Mouse (Mus musculus) frontal cortex, postnatal 25 days (tissue): ENCODE data around the gene Camsap3.

Experiments used
- DNase-seq, 2 experiments: peaks; one replicate each; pipeline ENCODE4 v3.0.0; 2022; ENCODE audit warnings: low spot score in 2 of 2

The Camsap3 gene

DNA sequence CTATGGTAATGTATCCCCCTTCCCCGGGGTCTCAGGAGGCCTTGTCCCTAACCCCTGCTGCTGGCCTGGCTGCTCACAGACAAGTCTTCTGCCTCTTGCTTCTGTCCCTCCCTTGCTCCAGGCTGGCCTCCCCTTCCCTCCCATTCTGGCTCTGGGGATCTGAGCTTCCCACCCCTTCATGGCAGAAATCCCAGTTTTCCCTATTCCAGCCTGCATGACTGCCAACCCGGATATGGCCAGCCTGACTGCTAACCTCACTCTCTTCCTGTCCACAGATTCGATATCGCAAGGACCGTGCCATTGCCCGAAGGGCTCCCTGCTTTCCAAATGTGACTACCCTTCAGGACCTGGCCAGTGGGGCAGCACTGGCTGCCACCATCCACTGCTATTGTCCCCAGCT lies 13.3 kb downstream of the Camsap3 start:
- no peak for DNase-seq

DNA sequence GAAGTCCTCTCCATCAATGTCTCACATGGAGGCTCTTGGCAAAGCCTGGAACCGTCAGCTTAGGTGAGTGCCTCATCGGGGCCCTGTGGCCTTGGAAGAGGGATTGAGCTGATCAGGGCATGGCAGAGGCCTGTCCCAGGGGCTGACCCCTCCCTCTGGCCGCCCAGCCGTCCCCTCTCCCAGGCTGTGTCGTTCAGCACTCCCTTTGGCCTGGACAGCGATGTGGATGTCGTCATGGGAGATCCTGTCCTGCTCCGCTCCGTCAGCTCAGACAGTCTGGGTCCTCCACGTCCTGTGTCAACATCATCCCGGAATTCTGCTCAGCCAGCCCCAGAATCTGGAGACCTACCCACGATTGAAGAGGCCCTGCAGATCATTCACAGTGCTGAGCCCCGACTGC lies 16.3 kb downstream of the Camsap3 start:
- no peak for DNase-seq

DNA sequence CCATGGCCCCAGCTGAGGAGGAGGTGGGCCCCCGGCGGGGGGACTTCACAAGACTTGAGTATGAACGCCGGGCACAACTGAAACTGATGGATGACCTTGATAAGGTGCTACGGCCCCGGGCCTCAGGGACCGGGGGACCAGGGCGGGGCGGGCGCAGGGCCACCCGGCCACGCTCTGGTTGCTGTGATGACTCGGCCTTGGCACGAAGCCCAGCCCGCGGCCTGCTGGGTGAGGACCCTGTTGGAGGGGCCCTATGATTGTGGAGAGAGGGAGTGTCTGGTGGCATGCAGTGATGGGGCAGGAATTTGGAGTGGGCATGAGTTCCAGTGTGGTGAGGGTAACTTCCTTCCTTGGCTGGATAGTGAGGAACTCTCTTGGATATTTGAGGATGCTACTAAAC lies 19.5 kb downstream of the Camsap3 start:
- no peak for DNase-seq

DNA sequence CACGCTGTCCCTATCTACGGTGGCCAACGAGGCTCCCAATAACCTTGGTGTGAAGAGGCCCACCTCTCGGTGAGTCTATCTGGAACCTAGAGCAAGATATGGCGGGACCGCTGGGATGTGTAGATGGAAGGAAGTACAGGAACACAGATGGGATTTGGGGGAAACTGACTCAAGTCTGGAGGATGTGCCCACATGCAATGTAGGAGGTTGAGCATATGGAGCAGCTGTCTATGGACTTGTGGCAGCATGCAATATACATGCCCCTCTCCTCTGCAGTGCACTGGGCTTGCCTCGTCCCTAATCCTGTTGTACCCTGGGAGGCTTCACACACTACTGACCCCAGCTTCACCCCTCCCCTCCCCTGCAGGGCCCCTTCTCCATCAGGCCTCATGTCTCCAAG lies 20.7 kb downstream of the Camsap3 start:
- no peak for DNase-seq

DNA sequence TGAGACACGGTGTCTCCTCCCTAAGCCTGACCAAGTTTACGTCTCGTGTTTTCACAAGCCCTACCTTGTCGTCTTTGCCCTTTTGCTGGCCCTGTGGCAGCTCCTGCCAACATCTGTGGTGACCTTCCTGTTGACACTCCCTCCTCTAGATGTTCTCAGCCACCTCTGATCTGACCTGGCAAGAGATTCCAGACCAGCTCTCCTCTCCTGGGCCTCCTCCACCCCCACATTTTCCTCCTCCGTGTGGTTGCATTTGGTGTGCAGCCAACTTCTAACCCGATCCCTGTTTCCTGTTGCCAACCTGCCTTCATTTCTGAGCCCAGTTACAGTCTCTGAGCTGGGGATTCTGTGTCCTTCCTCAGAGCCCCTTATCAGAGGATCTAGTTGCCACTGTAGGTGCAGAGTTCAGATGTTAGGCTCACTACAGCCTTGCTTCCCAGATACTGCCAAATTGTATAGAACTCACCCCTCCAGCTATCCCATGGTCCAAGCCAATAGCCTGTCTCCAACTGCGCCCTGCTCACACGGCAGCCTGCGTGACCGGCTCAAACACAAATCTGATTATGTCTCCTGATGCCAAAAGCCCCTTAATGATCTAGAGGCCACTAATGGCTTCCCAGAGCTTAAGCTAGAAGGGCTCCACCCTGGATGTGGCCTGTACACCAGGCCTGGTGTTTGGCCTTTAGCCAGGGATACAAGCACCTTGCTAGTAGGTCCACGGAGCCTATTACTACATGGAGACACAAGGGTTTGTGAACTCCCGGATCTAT lies 22.1 kb downstream of the Camsap3 start:
- no peak for DNase-seq

DNA sequence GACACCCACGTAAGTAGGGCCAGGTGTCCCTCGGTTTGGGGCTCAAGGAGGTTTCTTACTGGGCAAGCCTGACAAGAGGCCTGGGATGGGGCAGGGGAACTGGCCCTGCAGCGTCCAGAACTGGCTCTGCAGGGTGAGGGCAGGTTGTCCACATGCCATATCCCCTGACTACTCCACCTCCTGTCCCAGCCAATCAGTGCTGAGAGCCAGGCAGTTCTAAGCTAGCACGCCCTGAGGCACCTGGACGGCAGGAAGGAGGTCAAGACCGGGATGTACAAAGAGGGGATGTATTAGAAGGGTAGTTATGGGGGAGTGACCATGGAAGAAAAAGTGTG lies 22.7 kb downstream of the Camsap3 start:
- DNase-seq = no peak

DNA sequence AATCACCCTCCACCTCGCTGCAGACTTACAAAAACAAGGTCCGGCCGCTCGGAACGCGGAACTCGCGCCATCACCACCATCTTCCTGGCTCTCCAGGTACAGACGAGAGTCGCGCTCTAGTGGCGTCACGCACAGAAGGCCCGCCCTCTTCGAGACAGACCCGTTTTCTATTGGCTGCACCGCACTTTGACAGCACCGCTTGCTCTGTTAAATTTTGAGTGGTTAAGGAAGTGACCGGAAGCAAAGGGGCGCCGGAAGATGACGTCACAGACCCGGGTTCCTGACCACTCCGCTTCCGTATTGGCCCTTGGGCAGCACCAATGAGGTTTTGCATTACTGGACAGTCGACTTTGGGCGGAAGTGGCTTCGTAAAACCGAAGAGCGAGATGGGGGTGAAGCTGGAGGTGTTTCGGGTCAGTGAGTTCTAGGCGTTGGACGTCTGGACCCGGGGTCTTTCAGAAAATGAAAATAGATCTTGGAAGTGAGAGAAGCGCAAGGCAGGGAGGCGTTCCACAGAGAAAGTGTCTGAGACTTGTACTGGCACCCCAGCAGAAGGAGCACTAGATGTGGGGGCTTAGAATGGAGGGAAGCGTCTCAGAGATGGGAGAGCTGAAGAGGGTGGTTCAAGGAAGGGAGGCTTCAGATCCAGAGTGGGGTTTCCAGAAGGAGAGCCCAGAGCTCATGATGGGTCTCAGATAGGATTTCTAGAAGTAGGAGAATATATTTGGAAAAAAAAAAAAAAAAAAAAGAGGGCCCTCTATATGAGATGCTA lies 34.3 kb downstream of the Camsap3 start, which contains the start of the genes Xab2 and Pet100:
Xab2 (minus strand) TSS at position 118 of the 772 bp plus-strand sequence.
Pet100 (plus strand) TSS at position 350 of the 772 bp plus-strand sequence.
- DNase-seq = peak; percentile 99

DNA sequence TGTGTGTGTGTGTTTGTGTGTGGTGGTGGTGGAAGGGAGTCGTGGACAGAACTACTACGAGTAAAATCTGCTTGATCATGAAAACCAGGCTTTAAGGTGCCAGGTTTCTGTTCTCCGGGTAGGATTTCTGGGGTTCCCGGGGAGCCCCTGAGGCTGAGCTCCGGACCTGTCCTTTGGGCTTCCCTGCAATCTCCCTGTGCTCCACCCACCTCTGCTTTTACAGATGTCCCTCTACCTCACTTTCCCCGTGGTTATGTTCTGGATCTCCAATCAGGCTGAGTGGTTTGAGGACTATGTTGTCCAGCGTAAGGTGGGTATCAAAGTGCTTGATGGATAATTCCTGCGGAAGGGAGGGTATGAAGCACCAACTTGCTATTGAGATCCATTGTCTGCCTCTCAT lies 35.0 kb downstream of the Camsap3 start:
- no peak for DNase-seq

DNA sequence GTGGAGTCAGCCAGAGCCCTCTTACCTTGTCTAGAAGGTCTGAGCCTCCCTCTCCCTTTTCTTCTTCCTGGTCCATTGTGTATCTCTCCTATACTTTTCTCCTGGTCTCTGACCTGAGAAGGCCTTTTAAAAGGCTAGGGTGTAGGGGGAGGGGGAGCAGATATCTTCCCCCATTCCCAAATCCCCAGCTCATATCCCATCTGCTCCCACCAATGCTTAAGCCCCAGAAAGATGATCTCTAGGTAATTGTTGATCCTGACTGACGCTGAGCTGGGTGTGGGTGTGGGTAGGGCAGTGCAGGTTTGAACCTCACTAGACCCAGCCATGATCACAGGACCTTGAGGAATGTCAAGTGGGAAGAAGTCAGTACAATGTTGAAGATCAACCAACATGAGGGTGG lies 38.4 kb downstream of the Camsap3 start, which contains the start of gene Pcp2:
Pcp2 (minus strand) TSS at position 101 of the 400 bp plus-strand sequence.
- DNase-seq = no peak

DNA sequence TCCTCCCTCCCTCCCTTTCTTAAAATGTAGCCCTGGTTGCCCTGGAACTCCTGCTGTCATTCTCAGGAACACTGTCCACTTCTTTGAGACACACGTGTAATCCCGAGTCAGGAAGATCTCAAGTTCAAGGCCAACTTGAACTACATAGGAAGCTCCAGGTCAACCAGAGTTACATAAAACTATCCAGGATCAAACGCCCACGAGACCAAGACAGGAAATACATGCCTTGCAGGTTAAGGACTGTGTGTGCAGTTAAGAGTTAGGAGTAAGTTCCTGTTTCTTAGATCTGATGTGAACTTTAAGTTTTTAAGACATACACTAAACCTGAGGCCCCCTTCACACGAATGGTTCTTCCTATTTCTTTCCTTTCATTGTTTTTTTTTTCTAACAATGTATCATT lies 39.9 kb downstream of the Camsap3 start:
- no peak for DNase-seq

DNA sequence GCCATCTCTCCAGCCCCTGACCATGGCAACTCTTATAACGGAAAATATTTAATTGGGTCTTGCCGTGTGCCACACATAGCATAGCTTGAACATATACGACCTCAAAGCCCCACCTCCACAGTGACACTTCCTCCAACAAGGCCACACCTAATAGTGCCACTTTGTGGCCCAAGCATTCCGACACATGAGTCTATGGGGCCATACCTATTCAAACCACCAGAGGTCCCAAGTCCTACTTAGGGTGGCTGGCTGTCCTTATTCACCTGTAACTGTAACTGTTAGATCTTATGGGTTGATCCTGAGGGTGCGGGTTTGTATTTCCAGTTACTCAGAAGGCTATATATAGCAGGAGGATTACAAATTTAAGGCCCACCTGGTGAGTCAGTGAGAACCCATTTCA lies 40.9 kb downstream of the Camsap3 start:
- DNase-seq = no peak

DNA sequence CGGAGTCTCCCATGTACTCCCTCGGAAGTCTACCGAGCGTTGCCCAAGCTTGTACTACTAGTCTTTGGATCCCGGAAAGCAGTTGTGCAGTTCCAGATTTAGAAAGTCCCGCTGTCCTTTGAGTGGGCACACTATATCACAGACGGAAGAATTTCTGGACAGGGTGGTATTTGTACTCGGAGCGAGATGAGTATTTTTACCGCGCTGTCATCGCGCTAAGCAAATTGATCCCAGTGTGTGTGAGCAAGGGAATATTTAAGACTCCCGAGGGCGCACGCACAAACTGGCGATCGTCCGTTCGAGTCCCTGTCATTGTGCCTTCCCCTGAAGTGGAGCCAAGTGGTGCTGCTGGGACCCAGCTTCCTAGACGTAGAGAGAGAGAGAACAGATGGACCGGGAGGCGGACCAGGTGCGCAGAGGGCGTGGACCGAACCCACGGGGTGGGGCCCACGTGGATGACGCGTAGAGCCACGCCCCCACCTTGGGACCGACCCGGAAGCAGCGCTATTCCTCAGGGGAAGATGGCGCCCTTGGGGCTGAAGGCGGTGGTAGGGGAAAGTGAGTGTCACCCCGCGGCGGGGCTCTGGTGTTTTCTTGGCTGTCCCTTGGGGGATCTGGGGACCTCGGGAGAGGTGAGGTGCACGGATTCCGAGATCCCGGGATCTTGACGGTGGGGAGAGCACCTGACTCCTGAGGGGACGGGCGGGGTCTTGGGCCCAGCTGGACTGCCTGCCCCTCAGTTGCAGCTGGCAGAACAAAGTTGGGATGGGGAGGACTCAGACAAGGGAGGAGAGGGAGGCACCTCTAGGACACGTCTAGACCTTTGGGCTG lies 43.8 kb downstream of the Camsap3 start, which contains the start of gene Stxbp2:
Stxbp2 (plus strand) TSS at position 309 of the 831 bp plus-strand sequence.
- DNase-seq = peak in 1 of 2 experiments; percentile 46

DNA sequence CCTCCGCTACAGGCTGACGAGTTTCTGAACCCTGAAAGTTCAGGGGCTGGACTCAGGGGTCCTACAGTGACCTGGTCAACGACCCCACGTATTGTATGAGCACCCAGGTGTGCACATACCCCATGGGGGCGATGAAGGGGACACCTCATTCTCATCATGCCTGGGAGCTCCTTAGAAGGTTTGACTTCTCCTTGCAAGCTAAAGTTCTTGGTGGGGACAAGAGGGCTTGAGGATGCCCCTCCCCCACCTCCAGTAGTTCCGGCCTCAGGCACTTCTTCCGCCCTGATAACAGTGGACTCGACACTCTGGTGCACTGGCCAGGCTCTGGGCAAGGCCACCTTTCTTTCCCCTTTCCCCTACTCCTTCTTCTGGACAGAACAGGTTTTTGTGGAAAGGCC lies 44.4 kb downstream of the Camsap3 start:
- DNase-seq = no peak

DNA sequence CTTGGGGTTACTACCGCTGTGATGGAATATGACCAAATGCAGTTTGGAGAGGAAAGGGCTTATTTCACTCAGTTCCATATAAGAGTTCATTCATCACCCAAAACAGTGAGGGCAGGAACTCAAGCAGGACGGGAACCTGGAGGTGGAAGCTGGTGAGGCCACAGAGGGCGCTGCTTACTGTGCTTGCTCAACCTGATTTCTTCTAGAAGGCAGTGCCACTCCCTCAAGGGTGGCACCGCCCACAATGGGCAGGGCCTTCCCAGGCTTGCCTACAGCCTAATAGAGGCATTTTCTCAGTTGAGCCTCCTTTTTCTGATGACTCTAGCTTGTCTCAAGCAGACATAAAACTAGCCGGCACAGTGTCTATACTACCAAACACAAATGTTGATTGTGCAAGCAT lies 58.7 kb downstream of the Camsap3 start:
- DNase-seq = no peak

DNA sequence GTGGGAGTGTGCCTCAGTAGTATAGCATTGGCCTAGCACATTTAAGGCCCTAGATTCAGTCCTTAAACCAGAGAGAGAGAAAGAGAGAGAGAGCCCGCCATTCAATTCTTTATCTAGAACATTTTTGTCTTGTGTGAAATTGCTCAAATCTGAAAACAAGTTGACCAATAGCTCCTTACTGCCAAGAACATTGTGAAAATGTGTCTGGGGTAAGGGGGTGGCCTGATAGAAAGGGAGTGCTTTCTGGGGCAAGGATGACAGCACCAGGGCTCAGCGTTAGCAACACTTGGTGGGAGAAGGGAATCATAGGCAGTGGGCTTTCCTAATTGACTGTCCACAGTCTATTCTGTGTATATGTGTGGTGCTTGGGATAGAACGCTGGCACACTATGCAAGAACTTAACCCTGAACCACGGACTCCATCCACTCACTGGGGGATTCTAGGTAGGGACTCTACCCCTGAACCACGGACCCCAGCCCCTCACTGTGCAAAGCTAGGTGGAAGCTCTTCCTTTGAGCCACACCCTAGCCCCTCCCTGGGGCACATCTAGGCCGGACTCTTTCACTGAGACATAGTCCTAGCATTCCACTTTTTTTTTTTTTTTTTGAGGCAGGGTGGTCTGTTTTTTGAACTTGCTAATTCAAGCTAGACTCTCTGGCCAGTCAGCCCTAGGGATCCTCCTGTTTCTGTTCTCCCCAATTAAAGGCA lies 59.9 kb downstream of the Camsap3 start:
- no peak for DNase-seq

DNA sequence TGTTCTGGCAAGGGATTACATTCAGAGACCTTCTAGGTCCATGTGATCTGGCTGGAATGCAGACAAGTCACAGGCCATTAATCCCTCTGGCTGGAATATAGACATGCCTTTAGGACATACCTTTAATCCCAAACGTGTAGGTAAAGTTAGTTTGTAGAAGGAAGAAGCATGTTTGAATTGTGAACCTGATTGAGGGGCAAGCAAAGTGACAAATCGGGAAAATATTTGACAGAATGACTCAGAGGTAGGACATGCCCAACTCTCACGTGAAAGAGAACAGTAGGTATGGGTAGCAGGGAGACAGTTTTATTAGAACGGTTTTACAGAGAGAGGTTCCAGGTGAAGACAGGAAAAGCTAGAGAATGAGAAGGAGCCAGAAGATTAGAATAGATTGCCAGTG lies 60.5 kb downstream of the Camsap3 start:
- no peak for DNase-seq

DNA sequence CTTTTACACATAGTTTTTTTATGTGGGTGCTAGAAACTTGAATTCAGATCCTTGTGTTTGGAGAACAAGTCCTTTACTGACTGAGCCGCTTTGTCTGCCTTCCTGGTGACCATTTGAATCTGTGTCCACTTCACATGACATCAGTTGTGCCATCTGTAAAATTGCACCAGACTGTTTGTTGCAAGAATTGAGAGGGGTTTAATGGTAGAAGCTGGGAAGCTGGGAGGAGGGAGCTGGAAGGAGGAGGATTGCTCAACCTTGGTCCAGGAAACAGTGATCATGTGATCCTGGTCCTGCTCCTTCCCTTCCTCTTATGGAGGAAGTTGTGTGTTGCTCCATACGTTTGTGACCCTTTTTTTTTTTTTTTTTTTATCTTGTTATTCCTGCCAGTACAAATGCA lies 61.2 kb downstream of the Camsap3 start:
- DNase-seq = no peak

DNA sequence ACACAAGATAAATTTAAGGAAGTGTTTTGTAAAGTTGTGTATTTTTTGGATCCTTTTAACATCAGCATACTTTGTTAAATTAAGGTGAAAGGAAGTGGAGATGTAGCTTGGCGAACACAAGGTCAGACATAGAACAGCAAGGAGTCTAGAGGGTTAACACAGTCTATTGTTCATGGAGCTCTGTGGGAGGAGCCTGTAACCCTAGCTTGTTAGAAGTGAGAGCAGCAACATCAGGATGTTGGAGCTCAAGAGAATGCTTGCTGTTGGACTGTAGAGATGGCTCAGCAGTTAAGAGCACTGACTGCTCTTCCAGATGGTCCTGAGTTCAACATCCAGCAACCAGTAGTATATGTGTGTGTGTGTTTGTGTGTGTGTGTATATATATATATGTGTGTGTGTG lies 61.9 kb downstream of the Camsap3 start:
- DNase-seq = no peak

DNA sequence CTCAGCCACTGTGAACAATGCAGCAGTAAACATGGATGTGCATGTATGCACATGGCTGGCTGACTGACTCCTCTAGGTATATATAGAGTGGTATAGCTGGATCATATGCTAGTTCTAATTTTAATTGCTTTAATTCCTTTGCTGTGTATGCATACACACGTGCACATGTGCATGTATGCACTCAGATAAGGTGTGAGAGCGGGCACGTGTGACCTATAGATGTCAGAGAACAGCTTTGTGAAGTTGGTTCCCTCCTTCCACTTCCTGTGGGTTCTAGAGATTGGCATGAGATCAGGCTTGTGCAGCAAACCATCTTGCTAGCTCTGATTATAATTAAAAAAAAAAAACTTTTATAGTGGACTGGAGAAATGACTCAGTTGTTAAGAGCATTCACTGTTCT lies 65.8 kb downstream of the Camsap3 start:
- no peak for DNase-seq

DNA sequence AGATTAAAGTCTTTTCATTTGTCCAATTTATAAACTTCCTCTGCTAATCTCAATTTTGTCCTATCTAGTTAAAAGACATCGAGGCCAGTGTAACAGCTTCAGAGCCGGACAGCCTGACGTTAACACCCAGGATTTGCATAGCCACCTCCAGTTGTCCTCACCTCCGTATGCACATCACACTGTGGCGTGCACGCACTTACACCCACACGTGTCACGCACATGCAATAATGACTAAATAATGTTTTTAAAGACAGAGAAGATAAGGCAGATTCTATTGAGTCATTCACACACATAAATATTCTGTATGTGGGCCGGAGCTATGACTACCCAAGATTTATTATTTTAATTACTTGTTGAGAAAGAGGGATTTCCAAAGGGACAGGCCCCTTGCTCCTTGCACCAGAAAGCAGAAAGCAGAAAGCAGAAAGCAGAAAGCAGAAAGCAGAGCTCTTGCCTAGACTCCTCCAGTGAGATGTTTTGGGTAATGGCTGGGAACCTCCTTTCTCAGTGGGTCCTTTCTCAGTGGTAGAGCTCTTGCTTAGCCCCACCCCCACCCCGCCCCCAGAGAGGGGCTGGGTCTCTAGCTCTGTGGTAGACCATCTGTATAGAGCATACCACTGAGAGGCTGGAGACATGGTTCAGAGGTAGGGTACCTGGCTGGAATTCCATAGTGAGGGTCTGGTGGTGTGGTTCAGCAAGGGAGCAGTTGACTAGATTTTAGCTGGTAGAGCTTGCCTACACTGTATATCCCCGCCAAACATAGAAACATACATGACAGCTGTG lies 67.8 kb downstream of the Camsap3 start:
- no peak for DNase-seq

DNA sequence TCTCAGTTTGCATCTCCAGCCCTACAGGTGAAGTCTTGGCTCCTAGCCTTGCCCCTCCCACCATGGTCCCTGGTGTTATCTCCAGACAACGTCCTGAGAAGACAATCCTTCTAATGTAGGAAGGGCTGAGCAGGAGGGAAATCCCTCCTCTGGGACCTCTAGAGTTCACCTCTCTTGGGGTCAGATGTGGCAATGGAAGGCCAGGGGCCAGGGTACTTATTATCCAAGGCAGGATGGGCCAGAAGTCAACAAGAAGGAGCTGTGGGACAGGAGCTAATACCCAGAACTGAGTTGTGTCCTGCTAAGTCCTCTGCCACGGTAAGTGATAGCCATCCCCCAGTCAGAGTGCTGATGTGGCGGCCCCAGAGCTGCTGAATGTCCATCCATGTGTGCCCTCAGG lies 68.4 kb downstream of the Camsap3 start, which contains the start of gene Retn:
Retn (plus strand) TSS at position 245 of the 400 bp plus-strand sequence.
- DNase-seq = no peak
